Mouse (Mus musculus): Measurements from ENCODE around the gene Pnkp. TPM values are rescaled to one million over a fixed set of nuclear protein-coding genes. Genes with fewer than 3 reads are reported as not detected.

The Pnkp gene
- 28.5 and 29.7 TPM in 2 replicates for polyA plus RNA-seq (2016; fragmentation: Nextera tagmentation; extraction: Ambion mirVana)

DNA sequence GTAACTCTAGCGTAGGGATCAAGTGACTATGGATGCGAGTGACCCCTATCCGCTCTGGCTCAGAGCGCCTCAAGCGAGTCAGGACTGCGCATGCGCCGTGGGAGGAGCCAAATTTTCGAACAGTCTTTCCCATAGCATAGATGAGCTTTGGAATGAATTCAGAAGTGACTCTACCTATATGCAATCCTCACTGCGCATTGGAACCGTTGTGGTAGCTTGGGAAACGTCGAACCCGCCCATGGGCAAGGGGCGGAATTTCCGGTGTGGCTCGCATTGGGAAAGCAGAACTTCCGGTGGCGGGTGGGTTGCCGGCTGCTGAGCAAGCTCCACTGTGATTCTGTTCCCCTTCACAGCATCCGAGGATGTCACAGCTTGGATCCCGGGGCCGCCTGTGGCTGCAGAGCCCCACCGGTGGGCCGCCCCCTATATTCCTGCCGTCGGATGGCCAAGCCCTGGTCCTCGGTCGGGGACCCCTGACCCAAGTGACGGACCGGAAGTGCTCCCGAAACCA, at the start of gene Pnkp:
Pnkp (plus strand) TSS at position 98 of the 511 bp plus-strand sequence.
- under 1% methylated on average over 32 of the region's 32 CpGs for WGBS
- H3K27me3 ChIP-seq (ENCODE audit: insufficient read depth, poor library complexity, severe bottlenecking), result no peaks in the 10 kb centered on the region
- H3K4me3 ChIP-seq, result peak within 1 kb of the TSS; percentile 97
- peak; percentile 93 for DNase-seq (ENCODE audit: low spot score)
- peaks cover 35% of the 10 kb centered on the region for H3K36me3 ChIP-seq
- no peaks in the 10 kb centered on the region for H3K9me3 ChIP-seq
- H3K27ac ChIP-seq, result peak within 1 kb of the TSS; percentile 93
- H3K4me1 ChIP-seq, result peaks cover 70% of the 10 kb centered on the region

DNA sequence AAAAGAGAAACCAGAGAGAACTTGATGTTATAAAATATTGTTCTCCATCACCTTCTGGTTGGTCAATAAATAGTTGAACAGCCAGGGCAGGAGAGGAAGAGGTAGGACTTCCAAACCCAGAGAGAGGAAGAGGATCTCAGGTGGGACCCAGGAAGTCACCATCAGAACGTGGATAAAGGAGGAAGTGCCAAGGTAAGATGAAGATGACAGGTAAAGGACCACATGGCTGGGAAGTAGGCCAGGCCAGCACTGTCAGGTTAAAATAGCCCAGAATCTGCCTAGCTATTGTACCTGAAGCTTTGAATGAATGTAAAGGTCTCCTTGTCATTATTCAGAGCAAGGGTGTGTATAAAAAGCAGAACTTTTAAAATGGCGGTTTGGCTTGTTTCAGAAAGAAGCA, 48.0 kb upstream of the Pnkp start:
- Histone ChIP-seq H3K27me3 (ENCODE audit: insufficient read depth, poor library complexity, severe bottlenecking) (no peaks in the 10 kb centered on the region), H3K4me1 (no peaks in the 10 kb centered on the region), H3K9me3 (no peaks in the 10 kb centered on the region), H3K4me3 (no peak overlapping the region), H3K36me3 (peaks cover 23% of the 10 kb centered on the region; the same call in 1 of the 2 replicates), H3K27ac (no peak overlapping the region)
- WGBS, result 80% methylated on average over 2 of the region's 2 CpGs
- peak; percentile 53 for DNase-seq (ENCODE audit: low spot score)

DNA sequence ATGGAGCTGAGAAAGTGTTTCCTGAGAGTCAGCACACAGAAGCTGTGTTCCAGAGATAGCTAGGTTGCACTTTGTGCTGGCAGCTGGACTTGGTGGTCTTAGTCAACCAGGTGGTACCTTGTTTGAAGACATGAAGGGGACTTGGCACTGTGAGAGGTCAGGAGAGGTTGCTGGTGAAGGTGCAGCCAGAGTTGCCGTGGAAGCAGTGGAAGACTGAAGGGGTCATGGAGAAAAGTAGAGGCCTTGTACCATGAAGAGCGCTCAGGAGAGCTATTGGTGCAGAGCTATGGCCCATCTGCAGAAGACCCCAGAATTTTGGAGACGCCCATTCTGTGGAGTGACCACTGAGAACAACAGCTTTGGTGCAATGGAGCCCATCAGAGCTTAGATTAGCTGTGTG, 47.5 kb upstream of the Pnkp start:
- H3K27me3 ChIP-seq (ENCODE audit: insufficient read depth, poor library complexity, severe bottlenecking), result no peaks in the 10 kb centered on the region
- peaks cover 23% of the 10 kb centered on the region; the same call in 1 of the 2 replicates for H3K36me3 ChIP-seq
- DNase-seq (ENCODE audit: low spot score), result peak; percentile 58
- 84% methylated on average over 3 of the region's 3 CpGs for WGBS
- no peak overlapping the region for H3K4me3 ChIP-seq
- 0 out of 2 replicates have a peak, but pooled peaks cover 1% of the 10 kb centered on the region for H3K4me1 ChIP-seq
- H3K27ac ChIP-seq, result no peak overlapping the region
- no peaks in the 10 kb centered on the region for H3K9me3 ChIP-seq

DNA sequence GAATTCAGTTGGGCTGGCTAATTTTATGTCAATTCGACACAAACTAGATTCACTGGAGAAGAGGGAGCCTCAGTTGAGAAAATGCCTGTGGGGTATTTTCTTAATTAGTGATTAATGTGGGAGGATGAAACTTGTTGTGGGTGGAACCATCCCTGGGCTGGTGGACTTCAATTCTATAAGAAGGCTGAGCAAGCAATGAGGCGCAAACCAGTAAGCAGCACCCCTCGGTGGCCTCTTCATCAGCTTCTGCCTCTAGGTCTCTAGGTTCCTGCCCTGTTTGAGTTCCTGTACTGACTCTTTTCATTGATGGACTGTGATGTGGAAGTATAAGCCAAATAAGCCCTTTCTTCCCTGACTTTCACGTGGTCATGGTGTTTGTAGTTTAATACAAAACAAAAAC, 46.6 kb upstream of the Pnkp start:
- Histone ChIP-seq H3K4me1 (peaks cover 10% of the 10 kb centered on the region), H3K9me3 (no peaks in the 10 kb centered on the region), H3K36me3 (peaks cover 23% of the 10 kb centered on the region; the same call in 1 of the 2 replicates), H3K27me3 (ENCODE audit: insufficient read depth, poor library complexity, severe bottlenecking) (no peaks in the 10 kb centered on the region), H3K4me3 (no peak overlapping the region), H3K27ac (no peak overlapping the region)
- 63% methylated on average over 4 of the region's 4 CpGs for WGBS
- peak; percentile 58 for DNase-seq (ENCODE audit: low spot score)

DNA sequence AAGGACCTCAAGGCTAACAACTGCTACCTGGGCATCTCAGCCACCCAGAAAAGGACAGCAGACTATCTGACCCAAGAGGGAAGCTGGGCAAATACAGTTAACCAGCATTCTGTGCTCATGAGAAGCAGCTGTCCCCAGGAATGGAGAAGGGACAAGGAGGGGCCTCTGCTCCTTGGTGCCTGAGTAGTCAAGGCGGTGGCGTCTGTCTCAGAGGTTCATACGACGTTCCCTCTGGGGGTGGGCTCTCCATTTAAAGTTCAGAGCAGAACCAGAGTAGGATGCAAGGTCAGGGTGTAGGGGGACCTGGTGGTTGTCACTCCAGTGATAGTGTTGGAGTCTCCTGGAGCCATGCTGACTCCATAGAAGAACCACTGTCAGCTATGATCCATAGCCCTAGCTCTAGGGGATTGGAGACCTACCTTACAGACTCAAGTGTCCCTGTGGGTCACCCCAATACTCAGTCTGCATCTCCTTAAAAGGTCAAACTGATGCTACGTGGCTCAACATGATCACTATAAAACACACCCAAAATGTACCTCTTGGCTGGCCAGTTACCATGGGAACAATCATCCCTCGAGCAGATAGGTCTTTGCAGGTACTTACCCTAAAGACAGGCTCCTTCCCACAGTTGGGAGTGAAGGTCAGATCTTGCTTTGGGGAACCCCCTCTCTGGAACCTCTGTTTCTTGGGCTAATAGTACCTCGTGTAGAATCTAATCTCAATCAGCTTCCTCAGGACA, 46.0 kb upstream of the Pnkp start:
- WGBS, result 81% methylated on average over 7 of the region's 7 CpGs
- Histone ChIP-seq H3K4me3 (no peak overlapping the region), H3K9me3 (no peaks in the 10 kb centered on the region), H3K4me1 (peaks cover 10% of the 10 kb centered on the region), H3K36me3 (peaks cover 23% of the 10 kb centered on the region; the same call in 1 of the 2 replicates), H3K27me3 (ENCODE audit: insufficient read depth, poor library complexity, severe bottlenecking) (no peaks in the 10 kb centered on the region), H3K27ac (no peak overlapping the region)
- DNase-seq (ENCODE audit: low spot score), result peak; percentile 60

DNA sequence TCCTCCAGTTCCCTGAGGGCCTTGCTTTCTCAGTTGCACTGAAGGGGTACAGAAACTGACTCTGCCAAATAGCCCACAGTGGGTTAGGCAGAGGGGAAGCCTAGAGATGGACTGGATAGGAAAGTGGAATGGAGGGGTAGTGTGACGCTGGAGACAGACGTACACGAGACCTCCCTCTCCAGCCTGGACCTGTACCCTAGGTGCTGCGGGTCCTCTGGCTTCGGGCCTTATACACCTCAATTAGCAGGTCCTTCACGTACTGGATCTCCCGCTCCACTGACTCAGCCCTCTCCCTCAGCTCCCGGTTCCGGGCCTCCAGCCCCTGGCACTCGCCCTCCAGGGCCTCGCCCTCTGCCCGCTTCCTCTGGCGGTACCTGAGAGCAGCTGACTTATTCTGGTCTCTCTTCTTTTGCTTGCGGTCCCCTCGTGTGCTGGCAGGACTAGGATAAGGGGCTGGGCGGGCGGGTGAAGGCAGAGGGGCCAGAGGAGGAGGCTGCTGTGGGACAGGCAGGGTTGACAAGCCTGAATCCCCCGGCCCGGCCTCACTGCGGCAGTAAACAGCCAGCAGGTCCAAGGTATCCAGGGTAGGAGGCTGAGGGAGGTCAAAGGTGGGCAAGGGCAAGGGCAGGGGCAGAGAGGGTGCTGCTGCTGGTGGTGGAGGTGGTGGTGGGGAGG, 44.2 kb upstream of the Pnkp start:
- Histone ChIP-seq H3K4me3 (no peak overlapping the region), H3K9me3 (no peaks in the 10 kb centered on the region), H3K27me3 (ENCODE audit: insufficient read depth, poor library complexity, severe bottlenecking) (no peaks in the 10 kb centered on the region), H3K36me3 (peaks cover 23% of the 10 kb centered on the region; the same call in 1 of the 2 replicates), H3K27ac (no peak overlapping the region), H3K4me1 (peaks cover 16% of the 10 kb centered on the region)
- DNase-seq (ENCODE audit: low spot score), result peak; percentile 72
- 89% methylated on average over 20 of the region's 20 CpGs for WGBS

DNA sequence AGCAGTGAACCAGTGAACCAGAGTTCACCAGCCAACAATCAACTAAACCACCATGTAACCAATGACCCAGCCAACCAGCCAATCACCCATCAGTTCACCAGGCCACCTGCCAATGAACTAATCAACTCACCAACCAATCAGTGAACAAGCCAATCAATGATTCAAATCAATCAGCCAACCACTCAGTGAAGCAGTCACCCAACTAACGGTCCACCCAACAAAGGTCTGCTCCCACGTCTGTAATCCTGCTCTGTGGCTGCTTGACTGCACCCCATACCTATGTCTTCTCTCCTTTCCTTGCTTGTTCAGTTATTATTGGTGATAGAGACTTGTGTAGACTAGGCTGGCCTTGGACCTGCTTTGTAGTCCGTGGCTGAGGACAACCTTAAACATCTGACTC, 43.0 kb upstream of the Pnkp start:
- Histone ChIP-seq H3K27ac (no peak overlapping the region), H3K36me3 (peaks cover 29% of the 10 kb centered on the region; the same call in 1 of the 2 replicates), H3K4me1 (peaks cover 28% of the 10 kb centered on the region), H3K4me3 (no peak overlapping the region), H3K9me3 (no peaks in the 10 kb centered on the region), H3K27me3 (ENCODE audit: insufficient read depth, poor library complexity, severe bottlenecking) (no peaks in the 10 kb centered on the region)
- no peak for DNase-seq (ENCODE audit: low spot score)
- WGBS, result 80% methylated on average over 3 of the region's 3 CpGs

DNA sequence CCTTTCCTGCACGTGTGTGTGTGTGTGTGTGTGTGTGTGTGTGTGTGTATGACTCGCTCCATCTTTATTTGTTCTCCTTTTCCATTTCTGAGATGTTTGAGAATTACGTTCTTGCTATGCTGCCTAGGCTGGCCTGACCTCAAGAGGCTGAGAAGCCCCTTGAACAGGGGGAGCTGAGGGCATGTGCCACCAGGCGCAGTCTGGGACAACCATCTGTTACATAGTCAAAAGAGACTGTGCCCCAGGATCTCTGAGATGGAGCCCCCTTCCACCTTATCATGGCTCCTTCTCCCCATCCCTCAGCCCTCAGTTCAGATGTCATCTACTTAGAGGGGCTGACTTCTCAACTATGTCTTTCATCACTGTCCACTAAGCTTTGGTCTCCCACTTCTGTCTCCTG, 42.5 kb upstream of the Pnkp start:
- Histone ChIP-seq H3K9me3 (no peaks in the 10 kb centered on the region), H3K4me1 (peaks cover 32% of the 10 kb centered on the region), H3K4me3 (peak overlapping the region; percentile 86), H3K36me3 (peaks cover 29% of the 10 kb centered on the region; the same call in 1 of the 2 replicates), H3K27me3 (ENCODE audit: insufficient read depth, poor library complexity, severe bottlenecking) (no peaks in the 10 kb centered on the region), H3K27ac (no peak overlapping the region)
- DNase-seq (ENCODE audit: low spot score), result peak; percentile 72
- 95% methylated on average over 4 of the region's 4 CpGs for WGBS

DNA sequence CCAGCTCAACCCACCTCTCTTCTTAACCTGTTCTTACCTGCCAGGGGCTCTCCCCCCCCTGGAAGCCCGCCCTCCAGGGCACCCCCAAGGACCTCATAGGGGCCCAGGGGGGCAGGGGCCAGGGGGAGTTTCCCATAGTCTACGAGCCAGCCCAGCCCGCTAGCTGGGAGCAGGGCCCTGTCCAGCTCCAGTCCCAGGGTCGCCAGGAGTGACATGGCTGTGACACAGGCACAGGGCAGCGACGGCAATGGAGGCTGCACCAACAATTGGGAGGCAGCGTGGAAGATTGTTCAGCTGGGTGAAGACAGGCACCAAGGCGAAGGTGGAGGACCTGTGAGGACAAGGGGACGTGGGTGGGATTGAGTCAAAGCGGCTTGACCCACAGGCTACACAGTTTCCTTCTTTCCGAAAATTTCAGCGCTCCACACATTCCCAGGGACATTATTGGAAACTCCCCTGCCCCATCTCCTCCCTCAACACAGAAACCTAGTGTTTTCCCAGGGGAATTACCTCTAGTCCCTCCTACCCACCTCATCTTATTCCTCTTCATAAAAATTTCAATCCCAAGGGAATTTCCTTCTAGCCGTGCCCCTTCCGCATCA, 41.9 kb upstream of the Pnkp start:
- Histone ChIP-seq H3K9me3 (no peaks in the 10 kb centered on the region), H3K27me3 (ENCODE audit: insufficient read depth, poor library complexity, severe bottlenecking) (no peaks in the 10 kb centered on the region), H3K36me3 (peaks cover 29% of the 10 kb centered on the region; the same call in 1 of the 2 replicates), H3K4me3 (peak overlapping the region; percentile 86), H3K4me1 (peaks cover 38% of the 10 kb centered on the region), H3K27ac (peak overlapping the region; percentile 99)
- DNase-seq (ENCODE audit: low spot score), result peak; percentile 79
- 29% methylated on average over 14 of the region's 14 CpGs for WGBS

DNA sequence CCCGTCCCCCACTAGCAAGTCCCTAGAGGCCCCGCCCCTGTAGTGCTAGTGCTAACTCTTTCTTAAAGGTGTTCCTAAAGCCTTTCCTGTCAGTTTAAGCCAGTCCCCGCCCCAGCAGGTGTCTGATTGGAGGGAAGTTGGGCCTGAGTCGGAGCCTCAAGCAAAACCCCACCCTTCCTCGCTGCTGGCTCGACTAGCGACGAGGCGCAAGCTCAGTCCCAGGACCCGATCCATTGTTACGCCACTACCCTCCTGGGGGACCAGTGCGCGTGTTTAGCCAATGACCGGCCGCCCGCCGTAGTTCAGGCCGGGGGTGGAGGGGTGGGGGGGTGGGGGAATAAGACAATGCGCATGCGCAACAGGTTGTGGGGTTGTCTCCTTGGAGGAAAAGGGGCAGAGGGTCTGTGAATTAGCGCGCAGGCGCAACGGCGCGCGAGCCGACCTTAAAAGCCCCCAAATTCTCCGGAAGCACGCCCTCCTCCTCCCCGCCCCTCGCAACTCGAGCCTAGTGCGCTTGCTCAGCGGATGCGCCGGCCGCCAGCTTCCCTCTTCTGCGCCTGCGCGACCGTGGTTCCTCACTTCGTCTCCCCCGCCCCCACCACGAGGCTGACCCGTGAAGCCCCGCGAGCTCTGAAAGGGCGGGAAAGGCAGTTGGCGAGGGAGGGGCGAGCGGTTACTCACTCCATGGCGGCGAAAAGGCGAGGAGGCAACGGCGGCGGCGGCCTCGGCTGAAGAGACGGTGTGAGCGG, 41.0 kb upstream of the Pnkp start, which contains the start of the genes Nup62 and Il4i1:
Nup62 (plus strand) TSS at position 368 of the 749 bp plus-strand sequence.
Il4i1 (plus strand) TSS at position 667 of the 749 bp plus-strand sequence.
- Histone ChIP-seq H3K4me3 (peak within 1 kb of the TSS; percentile 86), H3K36me3 (peaks cover 26% of the 10 kb centered on the region; the same call in 1 of the 2 replicates), H3K9me3 (no peaks in the 10 kb centered on the region), H3K27ac (peak within 1 kb of the TSS; percentile 99), H3K27me3 (ENCODE audit: insufficient read depth, poor library complexity, severe bottlenecking) (no peaks in the 10 kb centered on the region), H3K4me1 (peaks cover 45% of the 10 kb centered on the region)
- DNase-seq (ENCODE audit: low spot score), result peak; percentile 100
- under 1% methylated on average over 60 of the region's 62 CpGs for WGBS

DNA sequence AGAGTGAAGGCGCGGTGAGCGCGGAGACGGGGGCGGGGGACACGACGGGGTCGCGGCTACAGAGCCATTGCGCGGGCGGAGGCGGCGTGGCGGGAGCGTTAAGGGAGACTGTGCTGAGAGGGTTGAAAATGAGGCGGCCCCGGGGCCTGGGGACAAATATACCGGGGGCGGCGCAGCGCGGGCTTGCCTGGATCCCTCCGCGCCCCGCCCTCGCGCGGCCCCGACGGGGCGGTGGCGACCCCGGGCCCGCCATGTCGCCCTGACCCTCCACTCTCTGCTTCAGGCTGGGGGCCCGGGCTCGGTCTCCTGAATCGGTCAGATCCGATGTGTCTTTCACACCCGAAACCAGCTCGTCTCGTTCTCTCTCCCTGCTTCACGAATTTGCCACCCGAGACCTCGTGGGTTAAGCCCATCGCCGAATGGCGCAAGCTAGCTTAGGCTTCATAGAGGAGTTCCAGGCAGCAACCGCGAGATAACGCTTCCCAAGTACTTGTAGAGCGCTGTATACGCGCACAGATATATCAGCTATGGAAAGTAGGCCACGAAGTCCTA, 40.4 kb upstream of the Pnkp start, which contains the start of gene Atf5:
Atf5 (minus strand) TSS at position 189 of the 552 bp plus-strand sequence.
- under 1% methylated on average over 44 of the region's 57 CpGs for WGBS
- H3K9me3 ChIP-seq, result no peaks in the 10 kb centered on the region
- H3K4me3 ChIP-seq, result peak within 1 kb of the TSS; percentile 86
- no peaks in the 10 kb centered on the region for H3K27me3 ChIP-seq (ENCODE audit: insufficient read depth, poor library complexity, severe bottlenecking)
- H3K36me3 ChIP-seq, result peaks cover 20% of the 10 kb centered on the region; the same call in 1 of the 2 replicates
- H3K4me1 ChIP-seq, result peaks cover 51% of the 10 kb centered on the region
- peak within 1 kb of the TSS; percentile 99 for H3K27ac ChIP-seq
- DNase-seq (ENCODE audit: low spot score), result peak; percentile 83

DNA sequence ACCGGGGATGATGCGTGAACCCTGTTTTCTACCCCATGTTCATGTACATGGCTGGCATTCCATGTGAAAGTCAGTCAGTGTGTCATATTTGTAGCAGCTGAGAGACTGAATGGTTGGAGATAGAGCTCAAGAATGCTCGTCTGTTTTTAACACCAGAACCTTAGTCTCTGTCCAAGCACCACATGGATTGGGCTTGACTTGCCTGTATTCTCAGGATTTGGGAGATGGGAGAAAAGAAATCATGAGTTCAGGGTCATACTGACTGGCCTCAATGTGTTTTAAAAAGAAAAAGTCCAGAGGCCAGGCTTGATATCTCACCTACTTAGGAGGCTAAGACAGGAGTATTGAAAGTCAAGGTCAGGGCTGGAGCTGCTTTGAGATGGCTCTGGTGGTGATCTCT, 39.5 kb upstream of the Pnkp start:
- Histone ChIP-seq H3K27ac (peak overlapping the region; percentile 99), H3K4me1 (peaks cover 54% of the 10 kb centered on the region), H3K4me3 (peak overlapping the region; percentile 86), H3K36me3 (peaks cover 15% of the 10 kb centered on the region; the same call in 1 of the 2 replicates), H3K27me3 (ENCODE audit: insufficient read depth, poor library complexity, severe bottlenecking) (no peaks in the 10 kb centered on the region), H3K9me3 (no peaks in the 10 kb centered on the region)
- WGBS, result 26% methylated on average over 3 of the region's 3 CpGs
- DNase-seq (ENCODE audit: low spot score), result no peak
